Mouse (Mus musculus): ENCODE measurements around the gene Bcl3. TPM values are rescaled to one million over a fixed set of nuclear protein-coding genes. Genes with fewer than 3 reads are reported as not detected.

The Bcl3 gene
- polyA plus RNA-seq, 1 experiment from 2014 or later = 0.60 TPM

- no peak overlapping the region for H3K9ac ChIP-seq
- H3K27ac ChIP-seq = no peak overlapping the region
- no peak for ATAC-seq (ENCODE audit: low FRiP score)
- H3K4me2 ChIP-seq = no peak overlapping the region
- H3K27me3 ChIP-seq = peaks cover 37% of the 10 kb centered on the region
- no peaks in the 10 kb centered on the region for H3K9me3 ChIP-seq
- H3K4me1 ChIP-seq (replicated peaks) = peaks cover 12% of the 10 kb centered on the region
- no peak overlapping the region for H3K4me3 ChIP-seq
- no peaks in the 10 kb centered on the region for H3K36me3 ChIP-seq
- WGBS = 48% methylated on average over 6 of the region's 6 CpGs
Observed at GRCm38 (mm10) chr7:19826756-19827155, 4.2 kb upstream of the Bcl3 start.

- H3K27me3 ChIP-seq = peaks cover 57% of the 10 kb centered on the region
Observed at GRCm38 (mm10) chr7:19824182-19824973, 1.8 kb upstream of the Bcl3 start.

GRCm38 (mm10) chr7:19823256-19824181 lies 949 bp upstream of the Bcl3 start:
- Histone ChIP-seq H3K9ac (no peak overlapping the region), H3K4me2 (peak overlapping the region; percentile 34; the same call in 1 of the 2 replicates), H3K27me3 (peaks cover 65% of the 10 kb centered on the region), H3K4me3 (no peak overlapping the region), H3K9me3 (0 out of 2 replicates have a peak, but pooled peaks cover 4% of the 10 kb centered on the region), H3K36me3 (no peaks in the 10 kb centered on the region), H3K27ac (no peak overlapping the region), H3K4me1 (replicated peaks) (peaks cover 12% of the 10 kb centered on the region)
- no peak for ATAC-seq (ENCODE audit: low FRiP score)
- WGBS = 27% methylated on average over 16 of the region's 16 CpGs

More at GRCm38 (mm10) chr7:19824182-19824973, 1.8 kb upstream of the Bcl3 start:
- 25% methylated on average over 22 of the region's 26 CpGs for WGBS
- no peak for ATAC-seq (ENCODE audit: low FRiP score)
- no peak overlapping the region for H3K27ac ChIP-seq
- H3K36me3 ChIP-seq = no peaks in the 10 kb centered on the region
- no peak overlapping the region for H3K4me3 ChIP-seq
- H3K4me1 ChIP-seq (replicated peaks) = peaks cover 12% of the 10 kb centered on the region
- no peak overlapping the region for H3K9ac ChIP-seq
- peak overlapping the region; percentile 34 for H3K4me2 ChIP-seq
- H3K9me3 ChIP-seq = 0 out of 2 replicates have a peak, but pooled peaks cover 4% of the 10 kb centered on the region

- Histone ChIP-seq H3K4me2 (peak overlapping the region; percentile 51), H3K9ac (peak overlapping the region; percentile 59; the same call in 1 of the 2 replicates), H3K4me1 (replicated peaks) (peaks cover 20% of the 10 kb centered on the region), H3K4me3 (peak overlapping the region; percentile 33), H3K36me3 (no peaks in the 10 kb centered on the region), H3K27ac (no peak overlapping the region), H3K9me3 (0 out of 2 replicates have a peak, but pooled peaks cover 4% of the 10 kb centered on the region), H3K27me3 (peaks cover 77% of the 10 kb centered on the region)
- 4% methylated on average over 20 of the region's 20 CpGs for WGBS
- no peak for ATAC-seq (ENCODE audit: low FRiP score)
Observed at GRCm38 (mm10) chr7:19822193-19822592, 377 bp downstream of the Bcl3 start.

- Histone ChIP-seq H3K4me3 (no peak overlapping the region), H3K27me3 (peaks cover 82% of the 10 kb centered on the region)
- 55% methylated on average over 7 of the region's 7 CpGs for WGBS
Observed at GRCm38 (mm10) chr7:19821633-19822032, 937 bp downstream of the Bcl3 start.

GRCm38 (mm10) chr7:19820347-19821048 lies 2.1 kb downstream of the Bcl3 start:
- Histone ChIP-seq H3K4me3 (no peak overlapping the region), H3K4me1 (replicated peaks) (peaks cover 37% of the 10 kb centered on the region), H3K27ac (no peak overlapping the region), H3K9me3 (0 out of 2 replicates have a peak, but pooled peaks cover 4% of the 10 kb centered on the region), H3K27me3 (peaks cover 90% of the 10 kb centered on the region), H3K36me3 (no peaks in the 10 kb centered on the region), H3K9ac (no peak overlapping the region), H3K4me2 (no peak overlapping the region)
- 79% methylated on average over 3 of the region's 3 CpGs for WGBS
- ATAC-seq (ENCODE audit: low FRiP score) = no peak

More at GRCm38 (mm10) chr7:19821633-19822032, 937 bp downstream of the Bcl3 start:
- Histone ChIP-seq H3K36me3 (no peaks in the 10 kb centered on the region), H3K9ac (no peak overlapping the region), H3K4me1 (replicated peaks) (peaks cover 26% of the 10 kb centered on the region), H3K9me3 (0 out of 2 replicates have a peak, but pooled peaks cover 4% of the 10 kb centered on the region), H3K4me2 (no peak overlapping the region), H3K27ac (no peak overlapping the region)
- ATAC-seq (ENCODE audit: low FRiP score) = no peak

- ATAC-seq (ENCODE audit: low FRiP score) = no peak
- Histone ChIP-seq H3K9ac (no peak overlapping the region), H3K4me3 (no peak overlapping the region), H3K4me1 (replicated peaks) (peaks cover 34% of the 10 kb centered on the region), H3K9me3 (0 out of 2 replicates have a peak, but pooled peaks cover 4% of the 10 kb centered on the region), H3K4me2 (no peak overlapping the region), H3K27me3 (peaks cover 78% of the 10 kb centered on the region), H3K27ac (no peak overlapping the region), H3K36me3 (no peaks in the 10 kb centered on the region)
- 87% methylated on average over 7 of the region's 7 CpGs for WGBS
Observed at GRCm38 (mm10) chr7:19818875-19819274, 3.7 kb downstream of the Bcl3 start.

GRCm38 (mm10) chr7:19818440-19818839 lies 4.1 kb downstream of the Bcl3 start:
- no peak for ATAC-seq (ENCODE audit: low FRiP score)
- no peak overlapping the region for H3K27ac ChIP-seq

GRCm38 (mm10) chr7:19817382-19818105 lies 5.0 kb downstream of the Bcl3 start:
- Histone ChIP-seq H3K9me3 (0 out of 2 replicates have a peak, but pooled peaks cover 4% of the 10 kb centered on the region), H3K9ac (peak overlapping the region; percentile 58), H3K4me3 (no peak overlapping the region), H3K27ac (no peak overlapping the region), H3K27me3 (peaks cover 78% of the 10 kb centered on the region), H3K36me3 (no peaks in the 10 kb centered on the region), H3K4me2 (peak overlapping the region; percentile 63), H3K4me1 (replicated peaks) (peaks cover 31% of the 10 kb centered on the region)
- ATAC-seq (ENCODE audit: low FRiP score) = peak; percentile 21
- whole genome bisulfite sequencing = 8% methylated on average over 15 of the region's 15 CpGs

More at GRCm38 (mm10) chr7:19818440-19818839, 4.1 kb downstream of the Bcl3 start:
- Histone ChIP-seq H3K4me2 (no peak overlapping the region), H3K9ac (no peak overlapping the region), H3K27me3 (peaks cover 78% of the 10 kb centered on the region), H3K36me3 (no peaks in the 10 kb centered on the region), H3K9me3 (0 out of 2 replicates have a peak, but pooled peaks cover 4% of the 10 kb centered on the region), H3K4me3 (no peak overlapping the region), H3K4me1 (replicated peaks) (peaks cover 34% of the 10 kb centered on the region)
- 82% methylated on average over 5 of the region's 5 CpGs for WGBS

- Histone ChIP-seq H3K4me3 (peak overlapping the region; percentile 42), H3K9me3 (0 out of 2 replicates have a peak, but pooled peaks cover 4% of the 10 kb centered on the region), H3K4me2 (peak overlapping the region; percentile 63), H3K27ac (0 out of 2 replicates have a peak overlapping the region, but pooled peaks have one; percentile 30), H3K9ac (peak overlapping the region; percentile 65), H3K4me1 (replicated peaks) (peaks cover 28% of the 10 kb centered on the region), H3K36me3 (no peaks in the 10 kb centered on the region), H3K27me3 (peaks cover 78% of the 10 kb centered on the region)
- WGBS = 0% methylated on average over 28 of the region's 28 CpGs
- peak; percentile 49 for ATAC-seq (ENCODE audit: low FRiP score)
Observed at GRCm38 (mm10) chr7:19816224-19816771, 6.3 kb downstream of the Bcl3 start.
